Mouse (Mus musculus) adrenal gland, postnatal 25 days (tissue): ENCODE data around the gene Ubxn6. TPM values are rescaled to one million over a fixed set of nuclear protein-coding genes. Genes with fewer than 3 reads are reported as not detected.
"Not testable (repeated sequence)": the region's sequence is repeated elsewhere in the genome, so short reads cannot be mapped to it uniquely, and the experiment has no call there.

Source experiments
- DNase-seq: peaks from one replicate; pipeline ENCODE4 v3.0.0; 2021; ENCODE audit warnings: mixed read lengths
- long read RNA-seq: library from polyadenylated mRNA; stranded (forward); transcript quantifications from one replicate; pipeline ENCODE4 v2.0.0, GENCODE M21; 2021
- total RNA-seq: library from RNA; stranded (reverse); gene quantifications from 2 replicates; pipeline ENCODE4 v1.2.3, GENCODE M21; 2021

Ubxn6 gene
- 81.2 and 96.8 TPM in 2 replicates for total RNA-seq
- long read RNA-seq, transcript Ubxn6-201 (11 exons, 2,949 nt) = major isoform, 104 of 131 reads
- long read RNA-seq, partial matches to known transcripts = 10 of 131 reads
- long read RNA-seq, other reads (novel, unspliced or antisense) = 17 of 131 reads

DNA sequence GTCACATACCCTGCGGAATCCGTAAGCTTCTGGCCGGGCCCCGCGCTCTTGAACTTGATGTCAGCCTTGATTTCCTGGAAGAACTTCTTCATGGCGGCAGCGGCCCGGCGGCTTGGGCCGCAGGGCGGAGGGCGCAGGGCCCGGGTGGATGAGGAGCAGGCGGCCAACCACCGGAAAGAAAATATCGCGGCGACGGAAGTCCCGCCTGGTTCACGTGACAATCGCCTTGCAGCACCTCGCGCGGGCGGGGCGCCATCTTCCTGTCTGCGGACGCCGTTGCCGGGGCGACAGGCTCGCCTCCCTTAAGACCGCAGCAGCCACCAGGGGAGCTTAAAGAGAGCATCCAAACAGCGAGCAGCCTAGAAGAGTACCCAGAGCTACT is at the start of gene Ubxn6:
Gene Ubxn6, minus strand, starts transcription at position 202 of the 382 bp plus-strand sequence.
- peak; percentile 99 for DNase-seq

DNA sequence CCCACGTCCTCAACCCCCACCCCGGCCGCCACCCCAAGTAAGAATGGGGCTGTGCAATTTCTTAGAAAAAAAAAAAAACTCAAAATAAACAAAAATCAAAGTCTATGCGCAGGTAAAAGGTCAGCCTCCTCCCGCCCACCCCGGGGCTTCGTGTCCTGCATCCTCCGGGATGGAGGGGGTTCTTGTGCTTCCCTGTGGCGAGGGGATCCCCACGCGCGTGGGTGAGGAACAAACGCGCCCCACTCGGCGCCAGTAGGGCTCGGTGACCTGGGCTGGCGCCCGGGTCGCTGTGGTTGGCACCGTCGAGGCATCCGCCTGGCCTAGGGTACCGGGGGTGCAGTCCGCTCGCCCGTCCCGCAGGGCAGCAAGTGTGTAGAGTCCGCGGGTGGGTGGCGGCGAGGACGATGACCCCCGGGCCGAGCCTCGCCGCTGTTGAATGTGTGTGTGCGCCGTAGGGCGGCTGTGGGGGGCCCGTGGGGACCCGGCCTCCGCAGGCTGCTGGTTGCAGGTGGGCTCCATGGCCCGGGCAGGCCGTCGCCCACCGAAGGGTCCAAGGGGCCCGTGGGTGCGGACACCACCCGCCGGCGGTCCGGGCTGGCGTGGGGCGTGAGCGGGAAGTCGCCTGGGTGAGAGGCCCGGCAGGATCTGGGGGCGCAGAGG is 49.0 kb upstream of the Ubxn6 start:
- no peak for DNase-seq

DNA sequence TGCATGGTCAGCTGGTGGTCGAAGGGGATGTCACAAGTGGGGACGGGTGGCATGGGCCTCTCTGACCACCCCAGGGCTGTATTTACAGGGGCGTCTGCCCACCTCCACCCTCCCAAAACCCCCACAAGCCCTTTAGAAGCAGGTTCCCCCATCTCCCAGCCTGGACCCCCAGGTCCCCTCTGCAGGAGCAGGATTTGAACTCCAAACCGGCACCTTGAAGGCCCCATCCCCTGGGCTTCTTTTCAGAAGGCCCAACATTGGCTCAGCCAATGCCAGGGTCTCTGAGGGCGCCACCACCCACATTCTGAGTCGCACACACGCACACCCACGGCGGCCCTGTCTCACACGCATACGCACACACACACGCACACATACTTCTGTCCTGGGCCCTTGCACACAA is 48.3 kb upstream of the Ubxn6 start:
- no peak for DNase-seq

- DNase-seq = no peak
These were observed 47.0 kb upstream of the Ubxn6 start, which contains the start of gene Lrg1 for GRCm38 (mm10) chr17:56121826-56122225. Gene Lrg1 (minus strand): TSS chr17:56122001.

- DNase-seq = peak; percentile 81
These were observed 45.4 kb upstream of the Ubxn6 start for GRCm38 (mm10) chr17:56119981-56120880.

- DNase-seq = no peak
These were observed 44.6 kb upstream of the Ubxn6 start for GRCm38 (mm10) chr17:56119431-56119830.

DNA sequence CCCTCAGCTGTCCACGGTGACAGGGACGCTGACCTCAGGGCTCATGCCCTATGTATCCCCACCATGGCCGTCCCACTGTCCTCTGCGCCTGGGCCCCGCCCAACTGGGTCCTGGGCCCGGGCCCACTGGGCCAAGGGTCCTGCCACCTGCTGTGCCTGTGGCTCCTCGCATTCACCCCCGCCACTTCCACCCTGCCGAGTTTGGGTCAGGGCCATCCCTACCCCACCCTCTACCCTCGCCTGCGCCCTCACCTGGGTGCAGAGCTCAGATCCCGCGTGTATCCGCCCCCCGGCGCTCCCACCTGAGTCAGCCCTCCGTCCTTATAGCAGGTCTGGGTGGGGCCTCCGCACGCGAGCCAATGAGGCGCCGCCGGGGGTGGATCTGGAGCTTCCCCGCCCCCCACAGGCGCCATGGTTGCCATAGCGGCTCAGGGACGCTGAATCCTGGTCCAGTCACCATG is 42.5 kb upstream of the Ubxn6 start, which contains the start of gene Plin5:
Gene Plin5, minus strand, starts transcription at position 346 of the 460 bp plus-strand sequence.
- DNase-seq = peak; percentile 90

DNA sequence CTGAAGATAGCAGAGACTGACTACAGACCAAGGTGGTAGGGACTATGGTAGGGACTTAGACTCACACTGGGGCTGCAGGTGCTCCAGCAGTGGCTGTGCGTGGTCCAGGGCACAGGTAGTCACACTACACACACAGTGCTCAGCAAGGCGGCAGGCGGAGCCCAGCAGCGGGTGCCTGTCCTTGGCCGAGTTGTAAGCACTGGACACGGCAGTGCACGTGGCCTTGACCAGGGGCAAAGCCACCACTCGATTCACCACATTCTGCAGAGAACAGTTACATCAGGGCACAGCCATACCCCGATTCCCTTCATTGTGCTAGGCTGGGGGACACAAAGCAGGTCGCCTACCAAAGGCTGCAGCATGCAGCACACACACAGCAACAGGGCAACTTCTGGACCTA is 41.4 kb upstream of the Ubxn6 start:
- DNase-seq = peak; percentile 71

- DNase-seq = no peak
These were observed 37.9 kb upstream of the Ubxn6 start for GRCm38 (mm10) chr17:56112743-56113142.

GRCm38 (mm10) chr17:56111864-56112263 is 37.0 kb upstream of the Ubxn6 start:
- no peak for DNase-seq

DNA sequence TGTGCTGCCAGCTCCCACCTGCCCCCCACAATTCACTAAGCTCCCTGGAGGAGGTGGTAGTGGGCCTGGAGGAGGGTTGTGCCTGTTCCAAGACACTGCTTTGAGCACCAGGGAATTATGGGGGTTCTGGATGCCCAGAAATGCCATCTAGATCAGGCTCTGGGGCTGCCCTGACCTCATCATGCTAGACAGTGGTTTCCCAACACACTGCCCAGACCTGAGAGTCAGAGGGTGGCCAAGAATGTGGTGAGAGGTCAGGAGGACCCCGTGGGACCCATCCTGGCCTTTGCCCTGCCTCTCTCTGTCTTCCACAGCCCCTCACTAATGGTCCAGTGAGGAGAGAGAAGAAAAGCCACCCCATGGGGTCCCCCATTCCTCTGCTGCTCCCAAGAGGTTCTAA is 36.2 kb upstream of the Ubxn6 start:
- DNase-seq = no peak

DNA sequence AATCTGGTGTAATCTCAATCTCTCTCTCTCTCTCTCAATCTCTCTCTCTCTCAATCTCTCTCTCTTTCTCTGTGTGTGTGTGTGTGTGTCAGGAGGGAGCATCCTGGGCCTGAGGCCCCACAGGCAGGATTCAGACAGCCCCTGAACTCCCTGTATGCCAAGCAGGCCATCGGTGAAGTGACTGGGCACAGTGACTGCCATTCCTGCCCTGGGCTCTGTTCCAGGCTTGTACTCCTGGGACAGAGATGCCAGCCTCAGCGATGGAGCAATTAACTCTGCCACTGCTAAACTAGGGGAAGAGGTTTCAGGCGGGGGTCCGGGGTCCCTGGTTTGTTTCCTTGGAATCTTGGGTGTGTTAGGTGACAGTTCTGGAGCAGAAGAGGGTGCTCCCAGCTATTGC is 35.7 kb upstream of the Ubxn6 start:
- peak; percentile 56 for DNase-seq

DNA sequence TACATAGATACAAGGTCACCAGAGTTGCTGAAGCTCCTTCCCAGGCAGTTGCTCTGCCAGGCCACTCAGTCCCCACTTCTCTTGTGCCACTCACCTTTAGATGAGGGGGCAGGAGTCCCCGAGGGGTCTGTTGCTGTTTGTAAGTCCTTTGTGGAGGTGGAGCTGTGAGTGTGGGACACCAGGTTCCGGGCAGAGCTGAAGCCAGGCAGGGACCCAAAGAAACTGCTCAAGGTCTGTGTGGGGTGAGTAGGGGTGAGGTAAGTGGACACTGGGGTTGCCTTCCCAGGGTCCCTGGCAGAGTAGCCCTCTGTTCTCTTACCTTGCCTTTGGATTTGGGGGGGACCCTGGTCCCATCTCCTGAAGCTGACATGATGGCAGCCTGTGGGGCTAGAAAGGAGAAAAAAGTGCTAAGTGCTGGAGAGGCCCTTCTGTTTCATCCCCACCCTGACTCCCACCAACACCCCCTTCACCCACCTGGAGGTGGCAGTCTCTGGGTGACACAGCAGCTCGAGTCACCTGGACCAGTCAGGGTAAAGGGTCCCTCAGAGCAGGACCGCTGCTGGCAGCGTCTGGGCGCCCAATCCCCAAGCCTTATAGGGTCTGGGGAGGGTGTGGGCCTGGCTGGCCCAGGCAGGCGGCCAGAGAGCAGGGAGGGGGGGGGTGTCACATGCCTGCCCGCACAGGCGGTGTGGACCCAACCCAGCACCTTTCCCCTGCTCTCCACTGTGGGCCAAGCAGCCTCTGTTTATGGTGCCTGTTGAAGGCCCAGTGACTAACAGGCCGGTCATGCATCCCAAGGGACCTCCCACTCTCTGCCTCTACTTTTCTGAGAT is 34.6 kb upstream of the Ubxn6 start, which contains the start of gene Plin4:
Gene Plin4, minus strand, starts transcription at position 585 of the 833 bp plus-strand sequence.
- DNase-seq = peak; percentile 56

GRCm38 (mm10) chr17:56108334-56109044 is 33.7 kb upstream of the Ubxn6 start:
- peak; percentile 65 for DNase-seq

- no peak for DNase-seq
These were observed 32.9 kb upstream of the Ubxn6 start for GRCm38 (mm10) chr17:56107736-56108135.

GRCm38 (mm10) chr17:56106981-56107380 is 32.2 kb upstream of the Ubxn6 start:
- DNase-seq = no peak

GRCm38 (mm10) chr17:56106436-56106835 is 31.6 kb upstream of the Ubxn6 start:
- DNase-seq = not testable (repeated sequence)

DNA sequence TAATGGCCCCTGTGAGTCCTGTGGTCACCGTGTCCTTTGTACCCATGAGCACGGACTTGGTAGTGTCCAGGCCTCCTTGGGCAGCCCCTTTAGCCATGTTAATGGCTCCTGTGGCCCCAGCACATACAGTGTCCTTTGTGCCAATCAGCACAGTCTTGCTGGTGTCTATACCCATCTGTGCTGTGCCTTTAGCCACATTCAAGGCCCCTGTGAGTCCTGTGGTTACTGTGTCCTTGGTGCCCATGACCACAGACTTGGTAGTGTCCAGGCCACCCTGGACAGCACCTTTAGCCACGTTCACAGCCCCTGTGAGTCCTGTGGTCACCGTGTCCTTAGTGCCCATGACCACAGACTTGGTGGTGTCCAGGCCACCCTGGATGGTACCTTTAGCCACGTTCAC is 30.0 kb upstream of the Ubxn6 start:
- DNase-seq = not testable (repeated sequence)

GRCm38 (mm10) chr17:56103465-56104285 is 28.8 kb upstream of the Ubxn6 start:
- no peak for DNase-seq

GRCm38 (mm10) chr17:56102927-56103326 is 28.1 kb upstream of the Ubxn6 start:
- DNase-seq = no peak
